Mouse (Mus musculus) neutrophil, adult 5-6 weeks (primary cell): ENCODE measurements around the gene Gtf2a2. TPM values are rescaled to one million over a fixed set of nuclear protein-coding genes. Genes with fewer than 3 reads are reported as not detected.

ENCODE experiments used
- ATAC-seq: fragments of 151-379, 151-347 bp; 2 replicates; pipeline ENCODE4 v1.8.0; 2017; ENCODE audit warnings: mild to moderate bottlenecking, moderate TSS enrichment; ENCODE audit not compliant: insufficient number of reproducible peaks, poor library complexity, low FRiP score, severe bottlenecking; ENCODE audit errors: extremely low read depth
- total RNA-seq: library from RNA; stranded (forward); fragments of 200-1000 nt; gene quantifications from 2 replicates; pipeline ENCODE4 v1.2.3, GENCODE M21; 2017

The Gtf2a2 gene
- total RNA-seq = 144 and 187 TPM in 2 replicates

- peak; percentile 93 for ATAC-seq
Observed at GRCm38 (mm10) chr9:70012408-70012901, at the start of gene Gtf2a2. TSS of gene Gtf2a2 (plus strand) at chr9:70012550.

DNA sequence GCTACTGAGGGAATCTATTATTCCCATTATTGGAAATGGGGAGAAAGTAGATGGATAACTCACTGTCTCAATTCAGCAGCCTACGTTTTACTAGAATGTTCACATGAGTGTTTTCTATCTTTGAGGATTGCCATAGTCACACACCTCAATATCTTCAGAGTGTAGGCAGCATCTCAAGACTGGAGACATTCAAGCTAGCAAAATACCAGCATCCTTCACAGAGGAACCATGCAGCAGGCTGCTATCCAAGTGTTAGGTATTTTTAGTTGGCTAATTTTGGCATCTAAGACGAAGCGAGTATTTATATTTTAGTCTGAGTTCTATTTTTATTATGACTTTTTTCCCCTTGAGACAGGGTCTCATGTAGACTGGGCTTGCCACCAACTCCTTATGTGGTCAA lies 48.0 kb upstream of the Gtf2a2 start:
- no peak for ATAC-seq

- ATAC-seq = no peak
Observed at GRCm38 (mm10) chr9:69985526-69985925, 26.8 kb upstream of the Gtf2a2 start.

DNA sequence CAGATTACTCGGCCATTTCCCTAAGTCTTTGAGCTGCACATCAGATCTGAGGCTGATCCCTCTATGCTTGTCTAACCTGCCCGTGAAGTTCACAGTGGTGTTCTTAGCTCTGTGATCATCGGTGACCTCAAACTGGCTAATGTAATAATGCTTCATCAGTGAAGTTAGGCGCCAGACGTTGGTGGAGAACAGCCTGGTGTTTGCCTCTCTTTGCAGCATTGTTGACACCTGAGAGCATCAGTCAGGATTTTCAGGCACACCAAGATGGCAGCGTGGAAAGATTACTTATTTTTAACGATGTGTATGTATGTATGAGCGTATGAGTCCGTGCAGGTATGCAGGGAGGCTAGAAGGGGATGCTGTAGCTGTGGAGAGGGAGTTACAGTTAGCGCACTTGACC lies 26.3 kb upstream of the Gtf2a2 start:
- no peak for ATAC-seq

- ATAC-seq = no peak
Observed at GRCm38 (mm10) chr9:69986571-69986970, 25.8 kb upstream of the Gtf2a2 start.

- ATAC-seq = peak; percentile 71
Observed at GRCm38 (mm10) chr9:69987579-69987978, 24.8 kb upstream of the Gtf2a2 start.

DNA sequence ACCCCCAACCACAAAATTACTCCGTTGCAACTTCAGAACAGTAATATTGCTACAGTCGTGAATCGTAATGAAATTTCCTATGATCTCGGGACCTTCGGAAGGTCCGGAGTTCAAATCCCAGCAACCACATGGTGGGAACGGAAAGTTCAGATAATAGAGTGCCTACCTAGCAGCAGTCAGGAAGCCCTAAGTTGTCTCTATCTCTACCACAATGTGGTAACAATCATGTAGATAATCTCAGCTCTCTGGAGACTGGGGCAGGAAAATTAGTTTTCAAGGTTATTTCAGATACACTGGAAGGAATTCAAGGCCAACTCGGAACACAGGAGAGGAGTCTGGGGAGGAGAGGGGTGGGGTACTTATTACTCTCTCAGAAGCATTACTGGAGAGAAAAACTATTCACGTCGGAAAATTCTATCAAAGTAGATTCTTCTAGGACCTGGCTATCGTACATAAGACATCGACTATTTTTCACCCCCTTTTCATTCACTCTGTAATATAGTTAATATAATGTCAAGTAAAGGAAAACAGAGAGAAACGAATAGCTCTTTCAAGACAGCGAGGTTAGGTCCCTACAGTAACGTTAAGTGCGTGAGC lies 23.5 kb upstream of the Gtf2a2 start:
- ATAC-seq = no peak

GRCm38 (mm10) chr9:69989303-69990121 lies 22.8 kb upstream of the Gtf2a2 start, which contains the start of gene Bnip2:
TSS of gene Bnip2 (plus strand) at chr9:69989466.
- peak; percentile 51 for ATAC-seq

- no peak for ATAC-seq
Observed at GRCm38 (mm10) chr9:69990346-69990745, 22.0 kb upstream of the Gtf2a2 start.

DNA sequence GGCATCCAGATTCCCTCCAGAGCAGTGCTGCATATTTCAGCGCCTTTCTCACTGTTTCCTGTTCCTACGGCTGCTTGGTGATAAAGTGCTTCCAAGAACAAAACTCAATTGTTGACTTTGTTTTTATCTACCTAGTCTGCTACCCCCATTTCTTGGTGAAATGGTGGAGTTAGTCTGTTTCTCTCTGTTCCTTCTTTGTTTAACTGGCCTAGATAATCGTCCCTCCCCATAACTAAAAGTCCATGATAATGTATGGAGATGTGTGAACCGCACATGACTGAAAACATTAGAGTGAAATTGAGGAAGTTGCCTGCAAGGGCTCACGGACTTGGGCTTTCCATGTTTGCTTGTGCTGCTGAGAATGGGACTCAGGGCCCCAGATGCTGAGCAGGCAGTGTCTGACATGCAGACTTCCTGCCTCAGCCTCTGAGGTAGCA lies 19.5 kb upstream of the Gtf2a2 start:
- no peak for ATAC-seq

GRCm38 (mm10) chr9:69993479-69993878 lies 18.9 kb upstream of the Gtf2a2 start:
- no peak for ATAC-seq

GRCm38 (mm10) chr9:69994547-69994946 lies 17.8 kb upstream of the Gtf2a2 start:
- no peak for ATAC-seq

DNA sequence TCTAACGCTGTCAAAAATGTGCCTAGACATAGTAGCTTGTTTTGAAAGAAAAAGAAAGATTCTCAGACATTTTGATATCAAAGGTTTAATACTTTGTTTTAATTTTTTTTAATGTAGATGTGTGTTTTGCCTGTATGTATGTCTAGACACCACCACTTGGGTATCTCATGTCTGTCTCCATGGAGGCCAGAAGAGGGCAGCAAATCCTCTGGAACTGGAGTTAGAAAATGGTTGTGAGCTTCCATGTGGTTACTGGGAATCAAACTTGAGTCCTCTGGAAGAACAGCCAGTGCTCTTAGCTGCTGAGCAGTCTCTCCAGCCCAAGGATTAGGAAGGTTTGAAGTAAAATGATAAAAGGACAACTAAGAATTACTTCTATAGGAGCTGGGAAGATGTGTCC lies 13.0 kb upstream of the Gtf2a2 start:
- no peak for ATAC-seq

DNA sequence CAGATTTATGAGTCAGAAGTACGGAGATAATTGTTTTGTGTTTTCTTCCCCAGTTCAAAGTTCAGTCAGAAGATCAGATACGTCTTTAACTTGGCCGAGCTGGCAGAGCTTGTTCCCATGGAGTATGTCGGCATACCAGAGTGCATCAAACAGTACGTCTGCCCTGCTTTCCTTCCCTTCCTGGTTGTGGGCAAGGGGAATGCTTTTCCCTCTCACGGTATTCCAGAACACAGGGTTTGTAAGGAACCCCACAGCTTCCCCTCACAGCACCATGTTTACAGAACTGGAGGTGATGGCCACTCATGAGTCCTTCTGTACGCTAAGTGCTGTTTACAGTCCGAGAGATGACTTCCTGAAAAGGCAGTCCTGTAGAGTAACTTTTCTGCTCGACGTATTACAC lies 8.8 kb upstream of the Gtf2a2 start:
- ATAC-seq = no peak

DNA sequence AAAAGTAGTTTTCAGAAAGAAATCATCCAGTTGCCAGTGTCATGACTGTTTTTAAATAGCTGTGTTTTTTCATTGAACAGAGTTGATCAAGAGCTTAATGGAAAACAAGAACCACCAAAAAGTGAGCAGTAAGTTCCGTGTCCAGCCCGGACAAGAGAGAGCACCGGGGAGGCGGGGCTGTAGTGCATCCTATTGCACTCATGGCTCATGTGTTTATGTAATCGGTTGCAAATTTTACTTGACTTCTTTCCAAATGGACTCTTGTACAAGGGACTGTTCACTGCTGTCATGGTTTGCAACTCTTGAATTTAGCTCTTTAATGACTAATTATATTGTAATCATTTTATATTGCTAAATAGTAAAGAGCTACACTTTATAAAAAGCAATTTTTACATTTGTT lies 5.4 kb upstream of the Gtf2a2 start:
- ATAC-seq = no peak

DNA sequence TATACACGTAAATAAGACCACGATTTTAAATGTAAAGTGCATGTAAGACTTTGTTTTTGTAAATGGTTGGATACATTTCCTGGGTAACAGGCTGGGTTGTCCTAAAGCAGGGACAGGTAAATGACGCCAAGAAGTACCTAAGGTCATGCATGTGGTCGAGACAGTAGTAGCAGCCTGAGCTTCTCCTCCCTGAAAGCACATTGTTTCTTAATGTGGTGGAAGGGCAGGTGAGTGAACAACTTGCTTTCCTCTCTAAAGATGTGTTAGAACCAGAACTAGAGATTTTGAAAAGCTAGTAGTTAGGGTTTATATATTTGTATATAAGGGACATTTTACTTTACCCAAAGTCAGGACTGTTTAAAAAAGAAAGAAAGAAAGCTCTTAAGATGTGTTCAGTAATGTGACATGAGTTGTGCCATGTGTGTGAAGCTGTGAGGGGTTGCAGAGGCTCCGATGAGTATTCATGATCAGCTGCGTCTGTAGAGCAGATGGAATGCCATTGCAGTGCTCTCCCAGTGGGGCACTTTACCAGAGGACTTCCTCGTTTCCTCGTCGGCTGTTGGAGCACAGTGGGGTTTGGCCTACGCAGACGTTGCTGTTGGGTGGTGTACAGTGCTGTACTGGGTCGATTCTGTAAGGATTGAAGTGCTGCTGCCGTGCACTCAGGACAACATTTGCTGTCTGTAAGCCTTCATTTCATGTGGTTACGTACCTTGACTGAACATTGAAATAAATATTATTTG lies 4.7 kb upstream of the Gtf2a2 start:
- ATAC-seq = no peak

- no peak for ATAC-seq
Observed at GRCm38 (mm10) chr9:70009754-70010304, 2.5 kb upstream of the Gtf2a2 start.

DNA sequence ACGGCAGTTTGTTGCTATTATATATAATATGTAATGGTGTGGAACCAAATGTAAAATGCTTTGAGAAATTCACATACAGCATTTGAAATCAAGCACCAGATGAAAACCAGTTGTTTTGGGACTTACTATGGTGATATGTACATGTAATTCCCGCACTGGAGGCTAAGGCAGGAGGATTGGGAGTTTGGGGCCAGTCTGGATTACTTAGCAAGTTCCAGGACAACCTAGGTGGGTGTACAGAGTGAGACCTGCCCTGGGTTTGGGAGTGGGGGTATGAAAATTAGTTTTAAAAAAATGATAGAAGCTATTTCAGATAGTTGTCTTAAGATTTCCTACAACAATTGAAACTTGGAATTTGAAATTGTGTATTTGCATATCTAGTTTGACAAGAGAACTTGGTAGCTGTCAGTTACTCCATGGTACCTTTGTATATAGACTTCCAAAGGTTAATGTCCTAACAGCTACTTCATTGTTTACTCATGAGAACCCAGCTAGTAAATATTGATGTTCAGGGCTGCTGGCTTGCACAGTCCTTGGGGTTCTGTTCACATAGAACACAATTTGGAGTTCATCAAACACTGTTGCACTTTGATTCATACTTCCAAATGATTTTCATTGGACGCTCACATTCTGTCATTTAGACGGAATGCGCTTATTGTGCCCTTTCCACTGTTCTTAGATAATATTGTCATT lies 1.4 kb upstream of the Gtf2a2 start:
- ATAC-seq = no peak
